Mouse (Mus musculus) sigmoid colon, adult 10 weeks (tissue): ENCODE results near the gene Foxb2. TPM values are rescaled to one million over a fixed set of nuclear protein-coding genes. Genes with fewer than 3 reads are reported as not detected.

Source experiments
- polyA plus RNA-seq: library from polyadenylated mRNA; stranded (reverse); fragments of 350-450 nt; fragmentation: Illumina TruSeq; extraction: RNeasy Lipid Tissue Mini Kit (QIAGEN cat#74804); gene quantifications from one replicate; pipeline ENCODE4 v1.2.3, GENCODE M21; 2014; ENCODE audit warnings: low read depth, low replicate concordance

The Foxb2 gene
- polyA plus RNA-seq = not detected

GRCm38 (mm10) chr19:16873221-16873861 is at the start of gene Foxb2:
Gene Foxb2, minus strand, starts transcription at chr19:16873805.

Other genes starting within 250 kb of the Foxb2 start
- 98.7 TPM for gene Vps13a, start 92.9 kb downstream of the Foxb2 start, polyA plus RNA-seq
- 10.1 TPM for gene Prune2, start 82.3 kb upstream of the Foxb2 start, polyA plus RNA-seq